Mouse (Mus musculus) cerebellum, postnatal 4 days (tissue): ENCODE results near the gene Park7.
"Not testable (repeated sequence)": the region's sequence is repeated elsewhere in the genome, so short reads cannot be mapped to it uniquely, and the experiment has no call there.

Experiments
- DNase-seq, 2 experiments: peaks; one replicate each; pipeline ENCODE4 v3.0.0; 2022; ENCODE audit warnings: low spot score in 2 of 2, mixed read lengths in 1 of 2

Park7 gene

GRCm38 (mm10) chr4:150910164-150910951, 3.9 kb downstream of the Park7 start:
- no peak for DNase-seq

GRCm38 (mm10) chr4:150909451-150910156, 4.6 kb downstream of the Park7 start:
- peak; percentile 99 for DNase-seq

- DNase-seq = not testable (repeated sequence)
Measured at GRCm38 (mm10) chr4:150908512-150908911, 5.7 kb downstream of the Park7 start.

GRCm38 (mm10) chr4:150907099-150907498, 7.1 kb downstream of the Park7 start:
- DNase-seq = no peak

- DNase-seq = no peak
Measured at GRCm38 (mm10) chr4:150903091-150903742, 11.0 kb downstream of the Park7 start.

GRCm38 (mm10) chr4:150902062-150902461, 12.2 kb downstream of the Park7 start:
- DNase-seq = no peak

DNA sequence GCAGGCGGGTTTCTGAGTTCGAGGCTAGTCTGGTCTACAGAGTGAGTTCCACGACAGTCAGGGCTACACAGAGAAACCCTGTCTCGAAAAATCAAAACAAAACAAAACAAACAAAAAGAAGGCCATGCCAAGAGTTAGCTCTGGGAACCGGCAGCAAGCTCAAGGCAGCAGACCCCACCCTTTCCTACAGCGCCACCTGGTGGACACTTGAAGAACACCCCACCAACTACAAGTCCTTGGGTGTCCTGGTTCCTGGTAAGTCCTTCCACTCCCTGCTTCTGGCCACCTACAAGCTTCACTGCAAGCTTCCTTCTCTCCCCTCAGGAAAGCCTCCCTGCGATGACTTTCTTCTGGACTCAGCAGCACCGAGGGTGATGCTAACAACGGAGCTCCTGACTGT, 12.6 kb downstream of the Park7 start:
- DNase-seq = peak; percentile 54 to 78

- no peak for DNase-seq
Measured at GRCm38 (mm10) chr4:150900486-150900885, 13.8 kb downstream of the Park7 start.

GRCm38 (mm10) chr4:150898716-150899365, 15.4 kb downstream of the Park7 start:
- peak; percentile 52 to 54 for DNase-seq

DNA sequence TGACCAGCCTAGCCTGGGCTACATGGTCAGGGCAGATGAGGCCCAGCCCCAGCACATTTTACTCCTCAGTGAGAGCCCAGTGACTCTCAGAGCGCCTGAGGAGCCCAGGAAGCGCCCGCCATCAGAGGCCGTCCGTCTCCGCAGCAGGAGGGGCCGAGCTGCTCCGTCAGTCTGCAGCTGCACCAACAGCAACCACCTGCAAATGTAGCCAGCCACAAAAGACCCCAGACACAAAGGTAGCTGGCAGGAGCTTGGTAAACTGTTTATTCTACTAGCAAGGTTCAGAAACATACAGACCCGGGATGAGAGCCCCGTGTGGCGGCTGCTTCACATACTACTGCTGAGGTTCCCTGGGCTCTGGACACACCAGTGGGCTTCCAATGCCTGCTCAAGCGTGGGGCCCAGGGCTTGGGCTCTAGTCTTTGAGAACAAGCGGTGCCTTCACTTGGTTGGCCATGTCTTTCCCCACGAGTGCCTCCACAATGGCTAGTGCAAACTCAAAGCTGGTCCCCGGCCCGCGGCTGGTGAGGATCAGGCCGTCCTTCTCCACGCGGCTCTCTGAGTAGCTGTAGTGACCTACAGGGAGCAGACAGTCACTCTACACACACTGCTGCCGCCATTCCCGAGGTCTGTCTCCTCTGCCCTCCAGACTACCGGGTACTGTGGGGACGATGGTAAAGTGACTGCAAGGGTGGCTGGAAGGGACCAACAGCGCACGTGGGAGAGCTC, 17.2 kb downstream of the Park7 start:
- DNase-seq = no peak

- DNase-seq = no peak
Measured at GRCm38 (mm10) chr4:150894718-150895501, 19.3 kb downstream of the Park7 start.

DNA sequence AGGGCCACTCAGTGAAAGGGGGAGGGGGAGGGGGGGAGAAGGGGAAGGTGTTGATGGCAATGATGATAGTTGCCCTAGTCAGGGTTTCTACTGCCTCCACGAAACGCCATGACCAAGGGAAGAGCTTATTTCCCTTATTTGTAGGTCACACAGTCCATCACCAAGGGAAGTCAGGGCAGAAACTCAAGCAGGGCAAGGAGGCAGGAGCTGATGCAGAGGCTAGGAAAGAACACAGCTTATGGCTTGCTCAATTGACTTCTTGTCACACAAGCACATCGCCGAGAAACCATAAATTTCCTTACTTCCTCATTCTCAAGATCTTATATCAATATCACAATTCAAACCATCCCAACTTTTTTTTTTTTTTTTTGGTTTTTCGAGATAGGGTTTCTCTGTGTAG, 22.9 kb downstream of the Park7 start:
- no peak for DNase-seq

GRCm38 (mm10) chr4:150889955-150890315, 24.3 kb downstream of the Park7 start:
- no peak for DNase-seq

DNA sequence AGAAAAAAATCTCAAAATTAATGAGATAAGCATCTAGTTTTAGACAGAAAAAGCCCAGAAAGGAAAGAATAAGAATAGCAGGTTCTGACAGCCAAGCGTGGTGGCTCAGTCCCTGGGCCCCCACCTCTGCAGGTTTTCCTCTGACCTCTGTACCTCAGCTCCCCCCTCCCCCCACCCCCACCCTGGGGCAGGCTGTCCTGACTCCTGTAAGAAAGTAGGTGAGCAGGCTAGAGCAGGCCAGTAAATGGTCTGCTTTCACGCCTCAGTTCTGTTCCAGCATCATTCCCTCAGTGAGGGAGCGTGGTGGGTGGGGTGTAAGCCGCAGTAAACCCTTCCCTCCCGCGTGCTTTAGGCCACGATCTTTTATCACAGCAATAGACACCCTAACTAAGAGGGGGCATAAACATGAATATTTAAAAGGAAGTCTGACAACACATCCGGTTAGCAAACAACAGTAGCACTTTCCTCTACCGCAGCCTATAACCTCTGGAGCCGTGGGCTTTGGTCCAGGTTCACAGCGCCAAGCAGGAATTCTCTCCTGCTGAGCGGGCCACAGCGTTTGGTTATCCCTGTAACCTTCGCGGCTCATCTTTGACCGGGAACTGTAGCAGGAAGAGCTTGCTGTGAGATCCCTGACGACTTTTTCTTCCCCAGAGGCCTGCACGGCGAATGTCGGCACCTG, 24.8 kb downstream of the Park7 start:
- DNase-seq = no peak

- DNase-seq = no peak
Measured at GRCm38 (mm10) chr4:150888492-150888891, 25.7 kb downstream of the Park7 start.

GRCm38 (mm10) chr4:150887903-150888302, 26.3 kb downstream of the Park7 start:
- no peak for DNase-seq

- no peak for DNase-seq
Measured at GRCm38 (mm10) chr4:150882632-150883031, 31.6 kb downstream of the Park7 start.

DNA sequence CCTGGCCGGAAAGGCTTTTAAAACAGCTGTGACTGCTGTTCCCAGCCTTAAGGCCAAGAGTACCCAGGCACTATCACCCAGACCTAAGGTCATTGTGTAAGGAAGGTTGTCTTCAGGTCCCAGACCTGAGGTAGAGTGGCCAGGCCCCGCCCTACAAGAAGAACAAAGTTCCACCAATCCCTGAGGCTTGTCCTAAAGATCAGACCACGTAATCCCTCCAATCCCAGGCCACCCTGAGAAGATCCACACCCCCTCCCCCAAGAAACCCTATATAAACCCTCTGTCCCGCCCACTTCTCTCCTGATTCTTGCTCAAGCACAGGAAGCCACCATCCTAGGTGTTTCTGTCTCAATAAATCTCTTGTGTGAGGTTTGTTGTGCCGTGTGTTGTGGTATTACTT, 33.9 kb downstream of the Park7 start:
- no peak for DNase-seq

- no peak for DNase-seq
Measured at GRCm38 (mm10) chr4:150879631-150880030, 34.6 kb downstream of the Park7 start.

GRCm38 (mm10) chr4:150875393-150875792, 38.8 kb downstream of the Park7 start:
- DNase-seq = no peak
